Mouse (Mus musculus) forebrain, embryonic 14.5 days (tissue): ENCODE results near the gene Hira. TPM values are rescaled to one million over a fixed set of nuclear protein-coding genes. Genes with fewer than 3 reads are reported as not detected.

ENCODE experiments used
- ATAC-seq: fragments of 200-750 bp; cut with Nextera tagmentation; 2 replicates; pipeline ENCODE4 v1.8.0; 2017; ENCODE audit warnings: mild to moderate bottlenecking, moderate library complexity
- DNase-seq: peaks from one replicate; pipeline ENCODE4 v3.0.0-alpha.2; 2015; ENCODE audit warnings: low spot score
- H3K27ac ChIP-seq: fragments of 300-500 bp; sonication (generic); 2 replicates; pipeline ENCODE4 v1.5.1; 2014; ENCODE audit warnings: low read depth, mild to moderate bottlenecking, control low read depth, low read length, moderate library complexity
- H3K27me3 ChIP-seq: fragments of 300-500 bp; sonication (generic); replicated peaks from 2 replicates; pipeline ENCODE4 v1.6.1; 2014; ENCODE audit warnings: low read length, control low read depth, mixed read lengths; ENCODE audit not compliant: control insufficient read depth, insufficient read depth
- H3K36me3 ChIP-seq: fragments of 300-500 bp; sonication (generic); 2 replicates; pipeline ENCODE4 v1.6.1; 2014; ENCODE audit warnings: low read length, control low read depth; ENCODE audit not compliant: control insufficient read depth, insufficient read depth
- H3K4me1 ChIP-seq: fragments of 300-500 bp; sonication (generic); 2 replicates; pipeline ENCODE4 v1.6.1; 2014; ENCODE audit warnings: antibody characterized with exemption, low read length, control low read depth; ENCODE audit not compliant: control insufficient read depth, insufficient read depth
- H3K4me2 ChIP-seq: fragments of 300-500 bp; sonication (generic); 2 replicates; pipeline ENCODE4 v1.6.1; 2014; ENCODE audit warnings: mild to moderate bottlenecking, control low read depth, low read length
- H3K4me3 ChIP-seq: fragments of 300-500 bp; sonication (generic); 2 replicates; pipeline ENCODE4 v1.5.1; 2014; ENCODE audit warnings: low read depth, low read length, control low read depth
- H3K9ac ChIP-seq: fragments of 300-500 bp; sonication (generic); 2 replicates; pipeline ENCODE4 v1.6.1; 2014; ENCODE audit warnings: mild to moderate bottlenecking, low read length, control low read depth, moderate library complexity
- H3K9me3 ChIP-seq: fragments of 300-500 bp; sonication (generic); replicated peaks from 2 replicates; pipeline ENCODE4 v1.6.1; 2016; ENCODE audit warnings: low read length, control low read depth, mixed read lengths; ENCODE audit not compliant: control insufficient read depth
- WGBS: fragments of 180-500 bp; shearing (Covaris S2); extraction: QIAGEN DNeasy Blood & Tissue Kit; methylation state at CpG from one replicate; pipeline ENCODE4 v1.1.7; 2014; 5-methylcytosine and 5-hydroxymethylcytosine counted together
- polyA plus RNA-seq: library from polyadenylated mRNA; unstranded; fragments of >200 nt; fragmentation: Nextera tagmentation; extraction: Ambion mirVana; gene quantifications from 2 replicates; pipeline ENCODE4 v1.2.1, GENCODE M21; 2014

Hira gene
- polyA plus RNA-seq, 1 experiment from 2014 or later, result 20.2 TPM

GRCm38 (mm10) chr16:18895249-18895648 is 18.4 kb downstream of the Hira start:
- H3K9me3 ChIP-seq, result no peaks in the 10 kb centered on the region
- H3K27me3 ChIP-seq, result no peaks in the 10 kb centered on the region
- ATAC-seq, result no peak
- H3K4me1 ChIP-seq, result no peaks in the 10 kb centered on the region
- no peak for DNase-seq
- H3K27ac ChIP-seq, result no peak overlapping the region
- 88% methylated on average over 3 of the region's 3 CpGs for WGBS
- H3K9ac ChIP-seq, result no peak overlapping the region
- H3K4me3 ChIP-seq, result no peak overlapping the region
- peaks cover 40% of the 10 kb centered on the region for H3K36me3 ChIP-seq
- H3K4me2 ChIP-seq, result no peak overlapping the region

- H3K27me3 ChIP-seq, result no peaks in the 10 kb centered on the region
- no peak overlapping the region for H3K9ac ChIP-seq
- DNase-seq (peak; percentile 1), ATAC-seq (no peak)
- 87% methylated on average over 10 of the region's 10 CpGs for WGBS
- H3K4me3 ChIP-seq, result no peak overlapping the region
- H3K9me3 ChIP-seq, result no peaks in the 10 kb centered on the region
- no peak overlapping the region for H3K27ac ChIP-seq
- no peak overlapping the region for H3K4me2 ChIP-seq
- peaks cover 50% of the 10 kb centered on the region for H3K36me3 ChIP-seq
- H3K4me1 ChIP-seq, result no peaks in the 10 kb centered on the region
Measured at GRCm38 (mm10) chr16:18896429-18896828, 19.6 kb downstream of the Hira start.

- Histone ChIP-seq H3K9me3 (no peaks in the 10 kb centered on the region), H3K36me3 (peaks cover 59% of the 10 kb centered on the region), H3K27ac (no peak overlapping the region), H3K9ac (no peak overlapping the region), H3K4me1 (no peaks in the 10 kb centered on the region), H3K4me3 (no peak overlapping the region), H3K27me3 (no peaks in the 10 kb centered on the region), H3K4me2 (no peak overlapping the region)
- DNase-seq (no peak), ATAC-seq (no peak)
- WGBS, result 97% methylated on average over 1 of the region's 1 CpGs
Measured at GRCm38 (mm10) chr16:18905648-18906047, 28.8 kb downstream of the Hira start.

- Histone ChIP-seq H3K9ac (no peak overlapping the region), H3K4me3 (no peak overlapping the region), H3K4me1 (no peaks in the 10 kb centered on the region), H3K27ac (no peak overlapping the region), H3K27me3 (no peaks in the 10 kb centered on the region), H3K9me3 (no peaks in the 10 kb centered on the region), H3K36me3 (peaks cover 69% of the 10 kb centered on the region), H3K4me2 (no peak overlapping the region)
- ATAC-seq, result no peak
- no peak for DNase-seq
- 94% methylated on average over 4 of the region's 4 CpGs for WGBS
Measured at GRCm38 (mm10) chr16:18916064-18916463, 39.2 kb downstream of the Hira start.

- Histone ChIP-seq H3K9me3 (no peaks in the 10 kb centered on the region), H3K4me2 (no peak overlapping the region), H3K4me1 (no peaks in the 10 kb centered on the region), H3K27ac (no peak overlapping the region), H3K36me3 (peaks cover 94% of the 10 kb centered on the region), H3K4me3 (no peak overlapping the region), H3K9ac (no peak overlapping the region), H3K27me3 (no peaks in the 10 kb centered on the region)
- 94% methylated on average over 2 of the region's 2 CpGs for WGBS
- DNase-seq (no peak), ATAC-seq (no peak)
Measured at GRCm38 (mm10) chr16:18921771-18922170, 44.9 kb downstream of the Hira start.

- DNase-seq (no peak), ATAC-seq (no peak)
- H3K9ac ChIP-seq, result no peak overlapping the region
- H3K4me3 ChIP-seq, result no peak overlapping the region
- H3K27me3 ChIP-seq, result no peaks in the 10 kb centered on the region
- peaks cover 87% of the 10 kb centered on the region for H3K36me3 ChIP-seq
- no peaks in the 10 kb centered on the region for H3K4me1 ChIP-seq
- H3K9me3 ChIP-seq, result no peaks in the 10 kb centered on the region
- 100% methylated on average over 1 of the region's 1 CpGs for WGBS
- H3K4me2 ChIP-seq, result no peak overlapping the region
- no peak overlapping the region for H3K27ac ChIP-seq
Measured at GRCm38 (mm10) chr16:18927963-18928362, 51.1 kb downstream of the Hira start.

- DNase-seq, result no peak
- Histone ChIP-seq H3K36me3 (peaks cover 66% of the 10 kb centered on the region), H3K9me3 (no peaks in the 10 kb centered on the region), H3K27me3 (no peaks in the 10 kb centered on the region), H3K4me1 (no peaks in the 10 kb centered on the region), H3K4me3 (no peak overlapping the region), H3K9ac (no peak overlapping the region), H3K4me2 (no peak overlapping the region), H3K27ac (no peak overlapping the region)
- no peak for ATAC-seq
- 90% methylated on average over 5 of the region's 5 CpGs for WGBS
Measured at GRCm38 (mm10) chr16:18938321-18939082, 61.7 kb downstream of the Hira start.

GRCm38 (mm10) chr16:18943906-18944305 is 67.1 kb downstream of the Hira start:
- ATAC-seq (no peak), DNase-seq (no peak)
- Histone ChIP-seq H3K36me3 (peaks cover 66% of the 10 kb centered on the region), H3K27ac (no peak overlapping the region), H3K4me2 (no peak overlapping the region), H3K4me1 (no peaks in the 10 kb centered on the region), H3K9ac (no peak overlapping the region), H3K4me3 (no peak overlapping the region), H3K27me3 (no peaks in the 10 kb centered on the region), H3K9me3 (no peaks in the 10 kb centered on the region)
- WGBS, result 91% methylated on average over 6 of the region's 6 CpGs

GRCm38 (mm10) chr16:18948941-18949340 is 72.1 kb downstream of the Hira start:
- Histone ChIP-seq H3K9ac (no peak overlapping the region), H3K4me2 (no peak overlapping the region), H3K4me3 (no peak overlapping the region), H3K36me3 (peaks cover 92% of the 10 kb centered on the region), H3K27me3 (no peaks in the 10 kb centered on the region), H3K9me3 (no peaks in the 10 kb centered on the region), H3K4me1 (no peaks in the 10 kb centered on the region), H3K27ac (no peak overlapping the region)
- DNase-seq, result no peak
- WGBS, result 99% methylated on average over 9 of the region's 9 CpGs
- no peak for ATAC-seq
